Mouse (Mus musculus) E14TG2a.4 (cell line): Measurements from ENCODE around the gene Nalcn.

ENCODE experiments used
- CTCF ChIP-seq: conservative IDR thresholded peaks from 2 replicates; pipeline ENCODE4 v1.5.1; 2014; ENCODE audit warnings: low read length
- NANOG ChIP-seq: IDR thresholded peaks from 2 replicates; pipeline ENCODE4 v1.6.1; 2014; ENCODE audit warnings: borderline replicate concordance, low read length, mixed read lengths
- POU5F1 ChIP-seq: IDR thresholded peaks from 2 replicates; pipeline ENCODE4 v1.6.1; 2014; ENCODE audit warnings: low read length, borderline replicate concordance

- TF ChIP-seq CTCF = no peak
- no peak for TF ChIP-seq NANOG
- no peak for TF ChIP-seq POU5F1
These were observed 97.8 kb downstream of the Nalcn start for GRCm38 (mm10) chr14:123529143-123529542.
